Mouse (Mus musculus) erythroblast, embryonic 14.5 days (primary cell): ENCODE results near the gene Bptf.

Source experiments
- GATA1 ChIP-seq: IDR thresholded peaks from 2 replicates; pipeline ENCODE4 v1.6.1; 2012; ENCODE audit warnings: low read length, inconsistent platforms, mixed read lengths
- TAL1 ChIP-seq: IDR thresholded peaks from 3 replicates; pipeline ENCODE4 v1.6.1; 2012; ENCODE audit warnings: low read length, inconsistent platforms, mixed read lengths

DNA sequence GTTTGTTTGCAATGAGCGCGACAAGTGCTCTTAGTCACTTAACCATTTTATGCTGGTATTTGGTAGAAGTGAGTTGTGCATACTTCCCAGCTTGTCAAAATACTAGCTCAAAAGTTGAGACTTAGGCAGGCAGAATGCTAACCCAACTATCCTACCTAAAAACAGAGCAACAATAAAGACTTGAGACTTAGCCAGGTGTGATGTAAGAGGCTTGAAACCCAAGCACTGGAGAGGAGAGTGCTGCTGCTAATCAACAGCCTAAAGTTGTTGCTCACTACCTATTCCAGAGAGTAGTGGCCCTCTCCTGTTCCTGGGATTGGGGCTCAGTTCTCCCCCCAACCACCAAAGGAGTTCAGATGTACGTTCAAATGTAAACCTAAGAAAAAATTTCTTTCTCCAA is 121.5 kb downstream of the Bptf start:
- TF ChIP-seq GATA1 (no peak), TAL1 (no peak)
